Mouse (Mus musculus) limb, embryonic 12.5 days (tissue): ENCODE data around the gene Rfc2. TPM values are rescaled to one million over a fixed set of nuclear protein-coding genes. Genes with fewer than 3 reads are reported as not detected.
A peak's percentile ranks its signal among the peaks of the same experiment; 100 is the strongest.

Source experiments
- ATAC-seq: fragments of 200-750 bp; cut with Nextera tagmentation; 2 replicates; pipeline ENCODE4 v1.8.0; 2017; ENCODE audit warnings: low read depth, moderate TSS enrichment; ENCODE audit not compliant: insufficient number of reproducible peaks, insufficient read depth, low FRiP score, low TSS enrichment
- H3K27ac ChIP-seq: fragments of 300-500 bp; sonication (generic); 2 replicates; pipeline ENCODE4 v1.5.1; 2016; ENCODE audit warnings: mild to moderate bottlenecking, moderate library complexity
- H3K27me3 ChIP-seq: fragments of 300-500 bp; sonication (generic); 2 replicates; pipeline ENCODE4 v1.6.1; 2016; ENCODE audit warnings: mild to moderate bottlenecking, moderate library complexity
- H3K36me3 ChIP-seq: fragments of 300-500 bp; sonication (generic); 2 replicates; pipeline ENCODE4 v1.6.1; 2016; ENCODE audit warnings: mild to moderate bottlenecking, moderate library complexity
- H3K4me1 ChIP-seq: fragments of 300-500 bp; sonication (generic); replicated peaks from 2 replicates; pipeline ENCODE4 v1.6.1; 2016
- H3K4me2 ChIP-seq: fragments of 300-500 bp; sonication (generic); 2 replicates; pipeline ENCODE4 v1.6.1; 2016; ENCODE audit warnings: mild to moderate bottlenecking, moderate library complexity
- H3K4me3 ChIP-seq: fragments of 300-500 bp; sonication (generic); replicated peaks from 2 replicates; pipeline ENCODE4 v1.5.1; 2016; ENCODE audit warnings: mild to moderate bottlenecking
- H3K9ac ChIP-seq: fragments of 300-500 bp; sonication (generic); replicated peaks from 2 replicates; pipeline ENCODE4 v1.6.1; 2016; ENCODE audit warnings: mild to moderate bottlenecking, moderate library complexity
- H3K9me3 ChIP-seq: fragments of 300-500 bp; sonication (generic); 2 replicates; pipeline ENCODE4 v1.6.1; 2016; ENCODE audit warnings: mild to moderate bottlenecking, moderate library complexity
- WGBS: fragments of 180-500 bp; shearing (Covaris S2); methylation state at CpG from one replicate; pipeline ENCODE4 v1.1.7; 2016; 5-methylcytosine and 5-hydroxymethylcytosine counted together
- polyA plus RNA-seq: library from polyadenylated mRNA; unstranded; fragments of >200 nt; fragmentation: Nextera tagmentation; extraction: Ambion mirVana; gene quantifications from 2 replicates; pipeline ENCODE4 v1.2.1, GENCODE M21; 2016

The Rfc2 gene
- polyA plus RNA-seq, 1 experiment from 2014 or later, result 350 TPM

GRCm38 (mm10) chr5:134567445-134567844 is 13.7 kb upstream of the Rfc2 start:
- no peak overlapping the region for H3K9ac ChIP-seq
- H3K4me3 ChIP-seq, result no peak overlapping the region
- ATAC-seq, result no peak
- H3K9me3 ChIP-seq, result no peaks in the 10 kb centered on the region
- H3K27me3 ChIP-seq, result no peaks in the 10 kb centered on the region
- peaks cover 14% of the 10 kb centered on the region for H3K4me1 ChIP-seq
- WGBS, result 83% methylated on average over 4 of the region's 4 CpGs
- no peak overlapping the region for H3K27ac ChIP-seq
- H3K4me2 ChIP-seq, result no peak overlapping the region
- H3K36me3 ChIP-seq, result no peaks in the 10 kb centered on the region

DNA sequence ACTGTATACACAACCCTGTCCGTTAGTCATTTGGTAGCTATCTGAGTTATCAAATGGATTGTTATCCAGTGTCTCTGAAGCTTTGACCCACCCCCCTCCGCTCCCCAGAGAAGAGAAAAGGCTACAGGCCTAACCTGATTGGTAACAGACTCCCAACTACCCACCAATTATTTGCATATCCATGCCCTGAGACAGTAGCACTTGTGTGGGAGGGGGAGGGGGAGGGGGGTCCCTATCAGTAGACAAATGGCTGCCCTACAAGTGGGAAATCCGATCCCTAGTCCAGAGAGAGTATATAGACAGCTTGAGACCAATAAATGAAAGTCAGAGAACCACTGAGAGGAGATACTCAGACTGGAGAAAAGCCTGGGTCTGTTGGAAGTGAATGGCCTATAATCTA is 13.1 kb upstream of the Rfc2 start:
- Histone ChIP-seq H3K4me1 (peaks cover 20% of the 10 kb centered on the region), H3K27ac (peak overlapping the region; percentile 46; the same call in 1 of the 2 replicates), H3K4me2 (no peak overlapping the region), H3K4me3 (no peak overlapping the region), H3K27me3 (no peaks in the 10 kb centered on the region), H3K9me3 (no peaks in the 10 kb centered on the region), H3K9ac (no peak overlapping the region), H3K36me3 (no peaks in the 10 kb centered on the region)
- ATAC-seq, result no peak
- WGBS, result 69% methylated on average over 3 of the region's 3 CpGs

- no peaks in the 10 kb centered on the region for H3K27me3 ChIP-seq
- H3K36me3 ChIP-seq, result no peaks in the 10 kb centered on the region
- no peaks in the 10 kb centered on the region for H3K9me3 ChIP-seq
- no peak for ATAC-seq
- H3K4me1 ChIP-seq, result peaks cover 20% of the 10 kb centered on the region
- H3K27ac ChIP-seq, result peak overlapping the region; percentile 58; the same call in 1 of the 2 replicates
- no peak overlapping the region for H3K9ac ChIP-seq
- no peak overlapping the region for H3K4me3 ChIP-seq
- WGBS, result 47% methylated on average over 8 of the region's 8 CpGs
- no peak overlapping the region for H3K4me2 ChIP-seq
Measured at GRCm38 (mm10) chr5:134568964-134569491, 12.1 kb upstream of the Rfc2 start.

DNA sequence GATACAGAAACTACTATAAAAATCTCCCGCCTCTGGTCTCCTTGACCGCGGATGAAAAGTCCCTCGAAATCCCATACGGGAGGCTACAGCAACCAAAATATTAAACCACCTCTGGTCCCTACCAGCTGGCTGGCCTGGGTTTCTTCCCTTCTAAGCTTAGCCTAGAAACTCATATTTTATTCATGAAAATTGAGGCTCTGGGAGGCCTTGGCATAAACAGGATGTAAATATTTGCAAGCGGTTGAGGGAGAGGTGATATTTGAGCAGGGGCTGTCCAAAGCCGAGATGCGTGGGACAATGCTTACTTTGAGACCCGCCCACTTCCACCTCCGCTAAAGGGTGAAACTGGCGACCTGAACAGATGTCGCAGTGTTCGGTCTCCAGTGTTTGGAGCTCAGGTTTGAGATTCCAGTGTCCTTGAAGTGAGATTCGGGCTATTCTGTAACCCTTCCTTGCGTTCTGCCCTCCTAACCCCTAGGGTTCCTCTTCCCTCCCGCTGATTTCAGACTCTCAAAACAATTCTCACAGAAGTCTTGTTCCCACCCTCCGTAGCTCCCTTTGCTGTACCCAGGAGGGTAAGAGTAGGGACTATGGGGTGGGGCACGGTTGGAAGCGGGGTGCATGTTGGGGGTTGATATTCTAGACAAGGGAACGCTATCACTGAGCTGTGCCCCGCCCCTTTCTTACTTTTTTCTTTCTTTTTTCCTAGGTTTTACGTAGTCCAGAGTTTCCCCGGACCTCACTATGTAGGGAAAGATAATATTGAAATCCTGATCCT is 9.2 kb upstream of the Rfc2 start:
- Histone ChIP-seq H3K9ac (peak overlapping the region; percentile 40), H3K36me3 (no peaks in the 10 kb centered on the region), H3K27me3 (no peaks in the 10 kb centered on the region), H3K9me3 (no peaks in the 10 kb centered on the region), H3K4me1 (peaks cover 20% of the 10 kb centered on the region), H3K27ac (peak overlapping the region; percentile 84), H3K4me2 (peak overlapping the region; percentile 67), H3K4me3 (peak overlapping the region; percentile 43)
- under 1% methylated on average over 23 of the region's 23 CpGs for WGBS
- ATAC-seq, result peak; percentile 53

- Histone ChIP-seq H3K36me3 (no peaks in the 10 kb centered on the region), H3K4me1 (peaks cover 20% of the 10 kb centered on the region), H3K9ac (peak overlapping the region; percentile 40), H3K4me3 (peak overlapping the region; percentile 43), H3K9me3 (no peaks in the 10 kb centered on the region), H3K4me2 (peak overlapping the region; percentile 67), H3K27ac (peak overlapping the region; percentile 84), H3K27me3 (no peaks in the 10 kb centered on the region)
- WGBS, result 32% methylated on average over 10 of the region's 10 CpGs
- no peak for ATAC-seq
Measured at GRCm38 (mm10) chr5:134572508-134573214, 8.5 kb upstream of the Rfc2 start.

- peaks cover 10% of the 10 kb centered on the region for H3K4me1 ChIP-seq
- no peak overlapping the region for H3K4me2 ChIP-seq
- H3K27me3 ChIP-seq, result no peaks in the 10 kb centered on the region
- no peaks in the 10 kb centered on the region for H3K36me3 ChIP-seq
- no peak for ATAC-seq
- H3K4me3 ChIP-seq, result no peak overlapping the region
- no peak overlapping the region for H3K27ac ChIP-seq
- no peaks in the 10 kb centered on the region for H3K9me3 ChIP-seq
- H3K9ac ChIP-seq, result no peak overlapping the region
- 96% methylated on average over 5 of the region's 5 CpGs for WGBS
Measured at GRCm38 (mm10) chr5:134575833-134576232, 5.3 kb upstream of the Rfc2 start.

DNA sequence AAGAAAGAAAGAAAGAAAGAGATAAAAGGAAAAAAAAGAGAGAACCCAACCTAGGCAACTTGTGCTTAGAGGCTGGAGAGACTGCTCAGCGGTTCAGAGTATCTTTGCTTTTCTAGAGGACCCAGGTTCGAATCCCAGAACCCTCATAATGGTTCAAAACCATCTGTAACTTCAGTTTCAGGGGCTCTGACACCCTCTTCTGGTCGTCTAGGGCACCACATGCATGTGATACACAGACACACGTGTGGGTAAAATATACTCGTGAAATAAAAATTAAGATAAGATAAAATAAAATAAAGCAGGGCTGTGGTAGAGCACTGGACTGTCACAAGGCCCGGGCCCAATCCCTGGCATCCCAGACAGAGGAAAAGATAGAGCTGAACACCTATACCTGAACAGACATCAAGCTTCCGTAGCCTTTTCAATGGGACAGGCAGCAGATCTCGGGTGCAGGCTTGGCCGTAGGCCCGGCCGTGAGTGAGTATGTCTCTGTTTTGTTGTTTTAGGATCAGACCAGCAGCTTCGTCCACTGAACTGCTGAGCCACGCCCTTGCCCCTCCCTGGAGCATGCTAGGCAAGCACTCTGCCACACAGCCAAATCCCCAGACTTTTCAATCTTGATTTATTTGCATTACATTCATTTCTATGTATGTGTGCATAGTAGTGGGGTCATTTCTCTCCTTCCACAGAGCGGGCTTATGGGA is 4.5 kb upstream of the Rfc2 start:
- Histone ChIP-seq H3K9ac (no peak overlapping the region), H3K4me1 (peaks cover 10% of the 10 kb centered on the region), H3K4me2 (no peak overlapping the region), H3K4me3 (no peak overlapping the region), H3K9me3 (no peaks in the 10 kb centered on the region), H3K27me3 (no peaks in the 10 kb centered on the region), H3K27ac (no peak overlapping the region), H3K36me3 (no peaks in the 10 kb centered on the region)
- ATAC-seq, result no peak
- 80% methylated on average over 14 of the region's 14 CpGs for WGBS

GRCm38 (mm10) chr5:134577534-134577933 is 3.6 kb upstream of the Rfc2 start:
- Histone ChIP-seq H3K4me1 (peaks cover 6% of the 10 kb centered on the region), H3K9me3 (no peaks in the 10 kb centered on the region), H3K4me2 (no peak overlapping the region), H3K27me3 (no peaks in the 10 kb centered on the region), H3K9ac (no peak overlapping the region), H3K4me3 (no peak overlapping the region), H3K36me3 (no peaks in the 10 kb centered on the region), H3K27ac (no peak overlapping the region)
- no peak for ATAC-seq
- WGBS, result 83% methylated on average over 7 of the region's 7 CpGs

GRCm38 (mm10) chr5:134579135-134579534 is 2.0 kb upstream of the Rfc2 start:
- no peak overlapping the region for H3K9ac ChIP-seq
- no peaks in the 10 kb centered on the region for H3K9me3 ChIP-seq
- 60% methylated on average over 3 of the region's 3 CpGs for WGBS
- peaks cover 12% of the 10 kb centered on the region for H3K4me1 ChIP-seq
- ATAC-seq, result no peak
- H3K4me2 ChIP-seq, result no peak overlapping the region
- H3K27ac ChIP-seq, result no peak overlapping the region
- H3K4me3 ChIP-seq, result no peak overlapping the region
- no peaks in the 10 kb centered on the region for H3K36me3 ChIP-seq
- H3K27me3 ChIP-seq, result no peaks in the 10 kb centered on the region

DNA sequence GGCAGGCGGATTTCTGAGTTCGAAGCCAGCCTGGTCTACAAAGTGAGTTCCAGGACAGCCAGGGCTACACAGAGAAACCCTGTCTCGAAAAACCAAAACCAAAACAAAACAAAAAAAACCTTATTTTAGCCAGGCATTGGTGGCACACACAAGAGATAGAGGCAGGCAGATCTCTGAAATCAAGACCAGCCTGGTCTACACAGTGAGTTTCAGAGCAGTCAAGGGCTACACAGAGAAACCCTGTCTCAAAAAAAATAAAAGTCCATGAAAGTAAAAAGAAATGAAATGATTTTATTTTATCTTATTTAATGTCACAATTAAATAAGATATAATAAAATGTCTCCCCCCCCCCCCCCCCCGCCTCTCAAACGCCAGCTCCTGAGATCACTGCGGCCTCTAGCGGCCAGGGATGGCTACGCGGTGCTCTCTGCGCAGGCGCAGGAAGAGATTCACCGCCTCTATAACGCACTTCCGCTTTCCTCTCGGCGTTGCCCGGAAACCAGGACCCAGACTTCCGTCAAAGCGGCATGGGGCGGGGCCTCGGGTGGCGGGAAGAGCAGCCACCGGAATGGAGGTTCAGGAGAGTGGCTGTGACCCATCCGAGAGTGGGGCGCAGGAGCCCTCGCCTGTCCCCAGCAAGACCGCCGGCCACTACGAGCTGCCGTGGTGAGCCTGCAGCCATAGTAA is 1.2 kb downstream of the Rfc2 start:
- WGBS, result 8% methylated on average over 29 of the region's 30 CpGs
- H3K27me3 ChIP-seq, result no peaks in the 10 kb centered on the region
- peak overlapping the region; percentile 90 for H3K4me2 ChIP-seq
- peak; percentile 82 for ATAC-seq
- peaks cover 20% of the 10 kb centered on the region for H3K36me3 ChIP-seq
- H3K4me3 ChIP-seq, result peak overlapping the region; percentile 89
- no peaks in the 10 kb centered on the region for H3K9me3 ChIP-seq
- H3K9ac ChIP-seq, result peak overlapping the region; percentile 81
- 0 out of 2 replicates have a peak overlapping the region, but pooled peaks have one; percentile 62 for H3K27ac ChIP-seq
- peaks cover 12% of the 10 kb centered on the region for H3K4me1 ChIP-seq
